Mouse (Mus musculus) common myeloid progenitor, adult 5-6 weeks (primary cell): Measurements from ENCODE around the gene Dennd4a. TPM values are rescaled to one million over a fixed set of nuclear protein-coding genes. Genes with fewer than 3 reads are reported as not detected.

Experiments used
- ATAC-seq: replicated peaks from 2 replicates; pipeline ENCODE4 v1.8.0; 2016; ENCODE audit warnings: low read depth, mild to moderate bottlenecking, moderate TSS enrichment, inconsistent platforms; ENCODE audit not compliant: poor library complexity, severe bottlenecking
- total RNA-seq: library from RNA; stranded (forward); fragments of 200-1000, 187-1606 nt; gene quantifications from 2 replicates; pipeline ENCODE4 v1.2.3, GENCODE M21; 2017

The Dennd4a gene
- total RNA-seq, 1 experiment from 2014 or later, result 49.2 TPM

GRCm38 (mm10) chr9:64947483-64948095 is 136.4 kb downstream of the Dennd4a start:
- no peak for ATAC-seq

GRCm38 (mm10) chr9:64951161-64951657 is 140.1 kb downstream of the Dennd4a start, which contains the start of gene Slc24a1:
Gene Slc24a1, minus strand, starts transcription at chr9:64951607.
- no peak for ATAC-seq

GRCm38 (mm10) chr9:64952055-64952454 is 140.9 kb downstream of the Dennd4a start:
- no peak for ATAC-seq

- ATAC-seq, result no peak
Measured at GRCm38 (mm10) chr9:64953190-64953589, 142.1 kb downstream of the Dennd4a start.

- no peak; the same call in 1 of the 2 replicates for ATAC-seq
Measured at GRCm38 (mm10) chr9:64956337-64956736, 145.2 kb downstream of the Dennd4a start.

- no peak for ATAC-seq
Measured at GRCm38 (mm10) chr9:64957276-64957675, 146.1 kb downstream of the Dennd4a start.

GRCm38 (mm10) chr9:64960117-64960977 is 149.2 kb downstream of the Dennd4a start, which contains the start of gene Ints14:
Gene Ints14, plus strand, starts transcription at chr9:64960905.
- ATAC-seq, result peak; percentile 96

GRCm38 (mm10) chr9:64960978-64961320 is 149.8 kb downstream of the Dennd4a start:
- peak; percentile 63 for ATAC-seq

Other genes with a start within 250 kb of the Dennd4a start
- gene Rab11a, start 73.6 kb upstream of the Dennd4a start, total RNA-seq, result 119 and 130 TPM in 2 replicates
- 0.18 TPM in 1 of 2 replicates, not detected in the other for gene Slc24a1, start 140.3 kb downstream of the Dennd4a start, total RNA-seq
- gene Ints14, start 149.6 kb downstream of the Dennd4a start, total RNA-seq, result 30.4 and 37.1 TPM in 2 replicates
- gene Hacd3, start 210.4 kb downstream of the Dennd4a start, total RNA-seq, result 53.3 and 55.0 TPM in 2 replicates
- gene Dpp8, start 221.1 kb downstream of the Dennd4a start, total RNA-seq, result 88.1 and 91.0 TPM in 2 replicates